ENCODE assay signal across 8 mouse cellular contexts in the genomic region with DNA sequence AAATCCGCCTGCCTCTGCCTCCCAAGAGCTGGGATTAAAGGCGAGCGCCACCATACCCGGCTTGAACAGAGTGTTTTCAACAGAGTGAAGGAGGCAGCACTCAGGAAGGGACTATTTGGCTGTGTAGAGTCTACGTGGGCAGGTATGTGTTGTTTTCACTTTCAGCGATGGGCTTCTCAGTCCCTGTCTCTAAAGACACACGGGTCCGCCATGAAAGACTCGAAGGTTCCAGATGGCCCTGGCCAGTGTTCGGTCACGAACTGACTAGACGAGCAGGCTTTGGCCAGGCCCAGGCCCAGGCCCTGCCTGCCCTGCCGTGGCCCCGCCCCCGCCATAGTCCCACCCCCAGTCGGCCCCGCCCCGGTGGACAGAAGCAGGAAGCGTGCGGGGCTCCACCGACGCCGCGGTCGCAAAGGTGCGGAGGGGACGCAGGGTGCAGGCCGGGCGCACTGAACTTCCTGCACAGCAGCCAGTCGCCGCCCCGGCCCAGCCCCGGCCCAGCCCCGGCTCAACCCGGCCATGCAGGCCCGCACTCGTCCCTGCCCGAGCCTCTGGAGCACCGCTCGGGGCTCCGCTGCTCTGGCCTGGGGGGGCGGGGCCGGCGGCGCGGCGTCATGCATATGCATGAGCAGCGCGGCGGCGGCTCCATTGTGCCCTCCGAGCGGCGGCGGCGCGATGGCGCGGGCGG. TPM values are rescaled to one million over a fixed set of nuclear protein-coding genes. Genes with fewer than 3 reads are reported as not detected.
DNase-seq lines count a peak whose midpoint lies in the region; ATAC-seq lines count a peak whose summit lies in the region.

A gene (plus strand): TSS at position 349 of the 688 bp plus-strand sequence.

- DNase-seq in MN1 (ENCODE audit: low spot score), result peak; percentile 97
- DNase-seq in cerebellum, adult 9-10 months, result peak; percentile 96
- DNase-seq in frontal cortex, adult 2 months (ENCODE audit: extremely low spot score in 1 of 2, low spot score in 1 of 2), result peak; percentile 86 to 91
- peak; percentile 95 for DNase-seq in hindbrain, embryonic 11.5 days (ENCODE audit: low spot score)
- peak; percentile 93 to 97 for DNase-seq in layer of hippocampus, postnatal 14 days (ENCODE audit: low spot score in 2 of 2)
- DNase-seq in lung, postnatal 14 days, result peak; percentile 95
- peak; percentile 79 for DNase-seq in retina, adult 2 months (ENCODE audit: low read depth, low spot score)
- peak; percentile 94 for DNase-seq in thymus, postnatal 36 days

- WGBS in hindbrain, embryonic 11.5 days, result 10% methylated on average over 34 of the region's 60 CpGs

- peak within 1 kb of the TSS; percentile 94 for H3K4me3 ChIP-seq in hindbrain, embryonic 11.5 days (ENCODE audit: low read depth, low read length)

- peaks cover 12% of the 10 kb centered on the region; the same call in 1 of the 2 replicates for H3K4me1 ChIP-seq in hindbrain, embryonic 11.5 days (replicated peaks; ENCODE audit: control insufficient read depth, insufficient read depth, low read length)

- H3K9ac ChIP-seq in hindbrain, embryonic 11.5 days (ENCODE audit: low read depth, low read length), result peak within 1 kb of the TSS; percentile 99

- peak within 1 kb of the TSS; percentile 67 for H3K4me2 ChIP-seq in hindbrain, embryonic 11.5 days (replicated peaks; ENCODE audit: low read depth, low read length)

- ATAC-seq in hindbrain, embryonic 11.5 days (ENCODE audit: low FRiP score), result peak; percentile 99

- H3K36me3 ChIP-seq in hindbrain, embryonic 11.5 days (ENCODE audit: control insufficient read depth, insufficient read depth, low read length), result peaks cover 3% of the 10 kb centered on the region; the same call in 1 of the 2 replicates

- peak within 1 kb of the TSS; percentile 96 for H3K27ac ChIP-seq in hindbrain, embryonic 11.5 days (ENCODE audit: low read depth, low read length)

- H3K27me3 ChIP-seq in hindbrain, embryonic 11.5 days (ENCODE audit: control insufficient read depth, insufficient read depth, low read length), result no peaks in the 10 kb centered on the region

- H3K9me3 ChIP-seq in hindbrain, embryonic 11.5 days (ENCODE audit: control insufficient read depth, low read length), result no peaks in the 10 kb centered on the region

RNA-seq across cellular contexts. Expression of the gene that starts here (rescaled TPM):
- polyA plus RNA-seq in frontal cortex, adult 2 months (2012; rRNA removed), result 119 and 134 TPM in 2 replicates
- polyA plus RNA-seq in hindbrain, embryonic 11.5 days (2014; fragmentation: Nextera tagmentation; extraction: Ambion mirVana), result 17.7 and 19.3 TPM in 2 replicates
- total RNA-seq in layer of hippocampus, postnatal 14 days (2021), result 100 to 1,000 TPM; 165 to 169 TPM

Comparison
In these comparisons a context has a peak if more than half of its experiments do, and no peak if none do; other contexts are left out.
1. Peak in every context shown above with its lines: DNase-seq, ATAC-seq, H3K4me3 ChIP-seq and H3K27ac ChIP-seq.